Mouse (Mus musculus): ENCODE measurements around the gene Atp5g1. TPM values are rescaled to one million over a fixed set of nuclear protein-coding genes. Genes with fewer than 3 reads are reported as not detected.
"Not testable (repeated sequence)": the region's sequence is repeated elsewhere in the genome, so short reads cannot be mapped to it uniquely, and the experiment has no call there.

The Atp5g1 gene
- 739 and 807 TPM in 2 replicates for polyA plus RNA-seq (2014; fragmentation: Nextera tagmentation; extraction: Ambion mirVana)

DNA sequence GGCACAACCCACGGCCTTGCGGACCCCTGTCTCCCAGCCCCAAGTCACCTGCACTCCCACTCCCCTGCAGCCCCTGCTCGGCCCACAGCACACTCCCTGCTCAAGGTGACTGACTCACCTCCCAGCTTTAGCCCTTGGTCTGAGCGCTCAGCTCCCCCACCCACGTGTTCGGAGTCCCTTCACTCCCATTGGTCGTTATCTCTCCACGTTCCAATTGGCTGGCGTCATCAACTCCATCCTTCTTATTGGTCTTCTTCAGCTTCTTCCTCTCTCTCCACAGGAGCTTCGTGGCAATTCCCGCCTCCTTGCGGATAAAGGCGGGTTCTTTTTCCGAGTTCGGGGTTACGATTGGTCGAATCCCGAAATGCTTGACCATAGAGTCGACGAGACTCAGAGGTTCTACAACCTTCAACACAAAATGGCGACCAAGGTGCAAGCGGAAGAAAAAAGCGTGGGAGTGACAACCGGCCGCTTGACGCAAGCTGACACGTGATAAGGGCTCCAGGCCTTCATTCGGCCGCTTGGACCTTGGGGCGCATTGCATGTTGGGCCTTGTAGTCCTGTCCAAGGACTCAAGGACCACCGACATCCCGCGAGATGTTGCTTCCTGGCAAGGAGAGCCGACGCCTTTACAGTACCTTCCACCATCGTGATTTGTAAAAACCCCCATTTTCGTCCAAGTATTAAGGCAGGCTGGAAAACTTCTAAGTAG is at the start of gene Atp5g1:
Gene Atp5g1, minus strand, starts transcription at position 162 of the 712 bp plus-strand sequence.
- Histone ChIP-seq H3K9ac (replicated peaks; ENCODE audit: low read depth, low read length) (peak within 1 kb of the TSS; percentile 70), H3K4me3 (ENCODE audit: low read depth, low read length) (peak within 1 kb of the TSS; percentile 72), H3K36me3 (ENCODE audit: control insufficient read depth, insufficient read depth, low read length) (peaks cover 19% of the 10 kb centered on the region), H3K27me3 (ENCODE audit: control insufficient read depth, insufficient read depth, low read length) (no peaks in the 10 kb centered on the region), H3K4me2 (replicated peaks; ENCODE audit: low read depth, low read length) (peak within 1 kb of the TSS; percentile 65), H3K4me1 (ENCODE audit: control insufficient read depth, insufficient read depth, low read length) (no peaks in the 10 kb centered on the region; the same call in 1 of the 2 replicates), H3K9me3 (ENCODE audit: control insufficient read depth, low read depth, low read length) (no peaks in the 10 kb centered on the region), H3K27ac (ENCODE audit: low read length) (peak within 1 kb of the TSS; percentile 76)
- under 1% methylated on average over 37 of the region's 37 CpGs for WGBS
- ATAC-seq (ENCODE audit: insufficient number of reproducible peaks, insufficient read depth, low FRiP score, low read depth), result peak; percentile 96

DNA sequence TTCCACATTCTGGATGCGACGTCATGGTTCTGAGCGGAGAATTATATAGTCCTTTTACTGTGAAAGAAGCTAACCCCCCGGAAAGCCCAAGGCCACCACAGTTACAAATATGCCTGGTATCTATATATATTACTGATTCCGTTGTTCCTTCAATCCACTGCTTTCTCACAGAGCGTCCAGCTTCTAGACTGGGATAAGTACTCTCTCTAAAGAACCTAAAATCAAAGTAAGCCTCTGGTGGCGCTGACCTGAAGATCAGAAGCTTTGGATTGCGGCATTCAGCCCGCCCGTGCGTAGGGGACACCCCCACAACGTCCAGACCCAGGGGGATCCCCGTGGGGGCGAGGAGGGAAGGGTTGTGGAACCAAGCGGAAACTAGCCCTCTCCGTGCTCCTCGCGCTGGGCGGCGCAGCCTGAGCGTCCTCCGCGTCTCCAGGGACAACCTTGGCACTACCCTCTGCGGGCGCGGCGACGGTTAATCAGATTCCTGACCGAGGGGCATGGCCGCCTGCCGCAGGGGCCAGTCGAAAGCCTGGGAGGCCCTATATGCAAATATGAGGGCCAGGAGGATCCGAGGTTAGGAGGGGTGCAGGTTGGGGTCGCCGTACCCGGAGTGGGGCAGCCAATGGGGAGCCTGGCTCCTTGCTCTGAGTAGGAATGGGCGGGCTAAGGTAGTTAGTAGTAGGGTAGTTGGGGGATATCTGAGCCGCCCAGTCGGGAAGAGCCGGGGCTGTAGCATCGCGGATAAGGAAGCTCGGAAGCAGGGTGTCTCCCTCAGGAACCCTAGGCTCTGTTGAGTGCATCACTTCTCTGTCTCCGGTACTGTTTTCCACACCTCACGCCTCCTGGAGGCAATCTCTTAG is 48.8 kb upstream of the Atp5g1 start:
- WGBS, result 3% methylated on average over 45 of the region's 45 CpGs
- no peaks in the 10 kb centered on the region for H3K36me3 ChIP-seq (ENCODE audit: control insufficient read depth, insufficient read depth, low read length)
- no peaks in the 10 kb centered on the region for H3K9me3 ChIP-seq (ENCODE audit: control insufficient read depth, low read depth, low read length)
- no peak overlapping the region for H3K27ac ChIP-seq (ENCODE audit: low read length)
- H3K9ac ChIP-seq (replicated peaks; ENCODE audit: low read depth, low read length), result no peak overlapping the region
- H3K4me2 ChIP-seq (replicated peaks; ENCODE audit: low read depth, low read length), result peak overlapping the region; percentile 84
- peak; percentile 77; the same call in 1 of the 2 replicates for ATAC-seq (ENCODE audit: insufficient number of reproducible peaks, insufficient read depth, low FRiP score, low read depth)
- no peaks in the 10 kb centered on the region for H3K4me1 ChIP-seq (ENCODE audit: control insufficient read depth, insufficient read depth, low read length)
- peaks cover 3% of the 10 kb centered on the region; the same call in 1 of the 2 replicates for H3K27me3 ChIP-seq (ENCODE audit: control insufficient read depth, insufficient read depth, low read length)
- H3K4me3 ChIP-seq (ENCODE audit: low read depth, low read length), result peak overlapping the region; percentile 37

DNA sequence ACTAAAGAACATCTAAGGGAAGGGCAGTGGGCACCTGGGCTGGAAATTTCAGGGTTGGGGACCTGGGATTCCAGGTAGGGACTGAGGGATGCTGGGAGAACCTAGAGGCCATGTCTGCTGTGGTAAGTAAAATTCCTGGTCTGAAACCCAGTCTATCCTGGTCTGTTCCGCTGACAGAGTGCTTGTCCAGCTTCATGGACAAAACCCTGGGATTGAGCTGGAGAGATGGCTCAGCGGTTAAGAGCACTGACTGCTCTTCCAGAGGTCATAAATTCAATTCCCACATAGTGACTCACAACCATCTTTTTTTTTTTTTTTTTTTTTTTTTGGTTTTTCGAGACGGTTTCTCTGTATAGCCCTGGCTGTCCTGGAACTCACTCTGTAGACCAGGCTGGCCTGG is 47.3 kb upstream of the Atp5g1 start:
- not testable (repeated sequence) for H3K4me3 ChIP-seq (ENCODE audit: low read depth, low read length)
- 83% methylated on average over 4 of the region's 4 CpGs for WGBS

DNA sequence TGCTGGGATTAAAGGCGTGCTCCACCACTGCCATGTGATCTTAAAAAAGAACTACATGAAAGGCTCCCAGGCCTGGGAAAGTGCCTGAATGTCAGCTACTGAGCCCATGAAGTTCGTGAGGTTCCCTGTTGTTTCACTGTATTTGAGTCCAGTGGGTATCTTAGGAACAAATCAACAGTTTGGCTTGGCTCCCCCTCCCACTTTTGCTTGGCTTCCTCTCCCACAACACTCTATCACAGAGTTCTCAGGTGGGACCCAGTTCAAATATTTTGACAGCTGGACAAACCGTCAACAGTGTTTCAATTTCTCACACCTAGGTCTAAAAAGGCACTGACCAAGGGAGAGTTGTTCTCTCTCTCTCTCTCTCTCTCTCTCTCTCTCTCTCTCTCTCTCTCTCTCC is 43.9 kb upstream of the Atp5g1 start:
- ATAC-seq (ENCODE audit: insufficient number of reproducible peaks, insufficient read depth, low FRiP score, low read depth), result no peak
- no peak overlapping the region for H3K27ac ChIP-seq (ENCODE audit: low read length)
- no peaks in the 10 kb centered on the region for H3K9me3 ChIP-seq (ENCODE audit: control insufficient read depth, low read depth, low read length)
- no peaks in the 10 kb centered on the region for H3K4me1 ChIP-seq (ENCODE audit: control insufficient read depth, insufficient read depth, low read length)
- no peak overlapping the region for H3K9ac ChIP-seq (replicated peaks; ENCODE audit: low read depth, low read length)
- H3K4me3 ChIP-seq (ENCODE audit: low read depth, low read length), result no peak overlapping the region
- H3K36me3 ChIP-seq (ENCODE audit: control insufficient read depth, insufficient read depth, low read length), result no peaks in the 10 kb centered on the region
- peaks cover 3% of the 10 kb centered on the region; the same call in 1 of the 2 replicates for H3K27me3 ChIP-seq (ENCODE audit: control insufficient read depth, insufficient read depth, low read length)
- WGBS, result 50% methylated on average over 3 of the region's 3 CpGs
- H3K4me2 ChIP-seq (replicated peaks; ENCODE audit: low read depth, low read length), result no peak overlapping the region

More for the DNA sequence above, 47.3 kb upstream of the Atp5g1 start:
- H3K4me1 ChIP-seq (ENCODE audit: control insufficient read depth, insufficient read depth, low read length); H3K36me3 ChIP-seq (ENCODE audit: control insufficient read depth, insufficient read depth, low read length); ATAC-seq (ENCODE audit: insufficient number of reproducible peaks, insufficient read depth, low FRiP score, low read depth); H3K4me2 ChIP-seq (replicated peaks; ENCODE audit: low read depth, low read length); H3K27ac ChIP-seq (ENCODE audit: low read length); H3K27me3 ChIP-seq (ENCODE audit: control insufficient read depth, insufficient read depth, low read length); H3K9me3 ChIP-seq (ENCODE audit: control insufficient read depth, low read depth, low read length); H3K9ac ChIP-seq (replicated peaks; ENCODE audit: low read depth, low read length): not testable (repeated sequence)

DNA sequence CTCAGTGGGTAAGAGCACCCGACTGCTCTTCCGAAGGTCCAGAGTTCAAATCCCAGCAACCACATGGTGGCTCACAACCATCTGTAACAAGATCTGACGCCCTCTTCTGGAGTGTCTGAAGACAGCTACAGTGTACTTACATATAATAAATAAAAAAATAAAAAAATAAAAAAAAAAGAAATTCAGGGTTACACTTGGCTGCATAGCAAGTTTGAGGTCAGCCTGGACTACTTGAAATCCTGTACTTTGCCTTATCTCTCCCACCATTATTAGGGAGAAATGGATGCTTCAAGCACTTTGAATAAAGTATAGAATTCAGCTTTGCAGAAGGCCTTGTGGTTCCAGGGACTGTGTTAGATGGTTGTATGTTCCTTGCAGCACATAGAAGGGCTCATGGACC is 41.5 kb upstream of the Atp5g1 start:
- not testable (repeated sequence) for H3K9me3 ChIP-seq (ENCODE audit: control insufficient read depth, low read depth, low read length); H3K4me1 ChIP-seq (ENCODE audit: control insufficient read depth, insufficient read depth, low read length); H3K4me3 ChIP-seq (ENCODE audit: low read depth, low read length); H3K36me3 ChIP-seq (ENCODE audit: control insufficient read depth, insufficient read depth, low read length); H3K4me2 ChIP-seq (replicated peaks; ENCODE audit: low read depth, low read length); ATAC-seq (ENCODE audit: insufficient number of reproducible peaks, insufficient read depth, low FRiP score, low read depth); H3K9ac ChIP-seq (replicated peaks; ENCODE audit: low read depth, low read length); H3K27ac ChIP-seq (ENCODE audit: low read length); H3K27me3 ChIP-seq (ENCODE audit: control insufficient read depth, insufficient read depth, low read length)
- WGBS, result 81% methylated on average over 3 of the region's 3 CpGs

DNA sequence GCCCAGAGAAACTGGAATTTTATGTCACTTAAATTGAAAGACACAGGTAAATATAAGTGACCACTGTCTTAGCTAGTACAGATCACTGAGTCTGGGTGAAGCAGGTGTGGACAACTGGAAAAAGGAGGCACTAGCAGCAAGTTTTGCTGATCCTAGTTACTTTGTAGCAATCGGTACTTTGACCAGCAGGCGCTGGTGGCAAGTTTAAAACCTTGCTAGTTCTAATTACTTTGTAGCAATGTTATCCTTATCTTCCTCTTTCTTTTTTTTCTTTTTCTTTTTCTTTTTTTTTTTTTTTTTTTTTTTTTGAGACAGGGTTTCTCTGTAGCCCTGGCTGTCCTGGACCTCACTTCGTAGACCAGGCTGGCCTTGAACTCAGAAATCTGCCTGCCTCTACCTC is 40.6 kb upstream of the Atp5g1 start:
- H3K27ac ChIP-seq (ENCODE audit: low read length), result no peak overlapping the region
- no peak overlapping the region for H3K4me2 ChIP-seq (replicated peaks; ENCODE audit: low read depth, low read length)
- no peaks in the 10 kb centered on the region for H3K36me3 ChIP-seq (ENCODE audit: control insufficient read depth, insufficient read depth, low read length)
- ATAC-seq (ENCODE audit: insufficient number of reproducible peaks, insufficient read depth, low FRiP score, low read depth), result no peak
- no peaks in the 10 kb centered on the region for H3K9me3 ChIP-seq (ENCODE audit: control insufficient read depth, low read depth, low read length)
- H3K27me3 ChIP-seq (ENCODE audit: control insufficient read depth, insufficient read depth, low read length), result no peaks in the 10 kb centered on the region
- H3K9ac ChIP-seq (replicated peaks; ENCODE audit: low read depth, low read length), result no peak overlapping the region
- no peak overlapping the region for H3K4me3 ChIP-seq (ENCODE audit: low read depth, low read length)
- WGBS, result 84% methylated on average over 3 of the region's 3 CpGs
- H3K4me1 ChIP-seq (ENCODE audit: control insufficient read depth, insufficient read depth, low read length), result no peaks in the 10 kb centered on the region

DNA sequence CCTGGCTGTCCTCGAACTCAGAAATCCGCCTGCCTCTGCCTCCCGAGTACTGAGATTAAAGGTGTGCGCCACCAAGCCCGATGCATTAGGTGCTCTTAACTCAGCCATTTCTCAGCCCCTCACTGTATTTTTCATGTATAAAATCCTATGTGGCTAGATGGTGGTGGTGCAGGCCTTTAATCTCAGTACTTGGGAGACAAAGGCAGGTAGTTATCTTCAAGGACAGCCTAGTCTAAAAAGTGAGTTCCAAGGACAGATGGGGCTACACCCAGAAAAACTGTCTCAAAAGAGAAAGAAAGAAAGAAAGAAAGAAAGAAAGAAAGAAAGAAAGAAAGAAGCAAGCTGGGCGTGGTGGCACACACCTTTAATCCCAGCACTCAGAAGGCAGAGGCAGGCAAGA is 39.9 kb upstream of the Atp5g1 start:
- Histone ChIP-seq H3K4me1 (ENCODE audit: control insufficient read depth, insufficient read depth, low read length) (no peaks in the 10 kb centered on the region), H3K9ac (replicated peaks; ENCODE audit: low read depth, low read length) (no peak overlapping the region), H3K4me2 (replicated peaks; ENCODE audit: low read depth, low read length) (no peak overlapping the region), H3K27ac (ENCODE audit: low read length) (no peak overlapping the region), H3K36me3 (ENCODE audit: control insufficient read depth, insufficient read depth, low read length) (no peaks in the 10 kb centered on the region), H3K9me3 (ENCODE audit: control insufficient read depth, low read depth, low read length) (no peaks in the 10 kb centered on the region), H3K4me3 (ENCODE audit: low read depth, low read length) (no peak overlapping the region), H3K27me3 (ENCODE audit: control insufficient read depth, insufficient read depth, low read length) (no peaks in the 10 kb centered on the region)
- no peak for ATAC-seq (ENCODE audit: insufficient number of reproducible peaks, insufficient read depth, low FRiP score, low read depth)
- WGBS, result 92% methylated on average over 6 of the region's 6 CpGs

DNA sequence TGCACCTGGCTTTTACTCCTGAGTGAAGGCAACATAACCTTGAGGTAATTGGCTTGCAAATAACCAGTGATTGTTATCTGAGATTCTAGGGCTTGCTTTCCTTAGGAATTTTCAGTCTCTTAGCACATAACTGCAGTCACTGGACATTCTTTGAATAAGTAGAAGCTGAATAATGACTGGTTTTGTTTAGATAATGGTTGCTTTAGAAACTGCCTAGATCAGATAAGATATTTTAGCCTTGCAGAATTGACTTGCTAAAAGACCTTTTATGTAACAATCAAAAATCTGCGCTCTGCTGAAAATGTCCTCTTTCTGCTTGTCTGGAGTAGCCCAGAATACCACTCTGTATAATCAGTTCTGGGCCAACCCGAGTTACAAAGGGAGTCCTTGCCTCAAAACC is 38.6 kb upstream of the Atp5g1 start:
- H3K9ac ChIP-seq (replicated peaks; ENCODE audit: low read depth, low read length), result no peak overlapping the region
- H3K9me3 ChIP-seq (ENCODE audit: control insufficient read depth, low read depth, low read length), result no peaks in the 10 kb centered on the region
- no peaks in the 10 kb centered on the region for H3K27me3 ChIP-seq (ENCODE audit: control insufficient read depth, insufficient read depth, low read length)
- H3K4me2 ChIP-seq (replicated peaks; ENCODE audit: low read depth, low read length), result no peak overlapping the region
- H3K27ac ChIP-seq (ENCODE audit: low read length), result no peak overlapping the region
- no peaks in the 10 kb centered on the region for H3K36me3 ChIP-seq (ENCODE audit: control insufficient read depth, insufficient read depth, low read length)
- H3K4me1 ChIP-seq (ENCODE audit: control insufficient read depth, insufficient read depth, low read length), result no peaks in the 10 kb centered on the region
- no peak overlapping the region for H3K4me3 ChIP-seq (ENCODE audit: low read depth, low read length)
- WGBS, result 39% methylated on average over 2 of the region's 2 CpGs
- no peak for ATAC-seq (ENCODE audit: insufficient number of reproducible peaks, insufficient read depth, low FRiP score, low read depth)

Measured in stomach, embryonic 14.5 days (tissue).